25 mouse cellular contexts compared by ENCODE assay signal in genomic region chr16:30778078-30778477, GRCm38 (mm10).
"Had no signal": no experiment of that assay in that cellular context is flagged by ENCODE, and none has a peak within 500 bp of the region (broad histone marks: within the 10 kb centered on the region; RNA-seq: fewer than 3 reads in every experiment).

No protein-coding gene starts in this region.

- H3K4me3 ChIP-seq: heart, adult 2 months; heart, embryonic 12.5 days; hindbrain, embryonic 10.5 days; hindbrain, embryonic 12.5 days; kidney, embryonic 15.5 days; limb, embryonic 13.5 days; limb, embryonic 15.5 days; liver, embryonic 13.5 days; liver, embryonic 15.5 days had no signal

- H3K9me3 ChIP-seq: heart, embryonic 12.5 days; hindbrain, embryonic 10.5 days; hindbrain, embryonic 12.5 days; kidney, embryonic 15.5 days; limb, embryonic 13.5 days; limb, embryonic 15.5 days; liver, embryonic 13.5 days; liver, embryonic 15.5 days had no signal

- ATAC-seq: hindbrain, embryonic 16.5 days; intestine, embryonic 16.5 days; liver, postnatal 0 days had no signal

- H3K27me3 ChIP-seq: heart, embryonic 12.5 days; hindbrain, embryonic 12.5 days; kidney, embryonic 15.5 days; limb, embryonic 15.5 days; liver, embryonic 13.5 days; liver, embryonic 15.5 days had no signal

- H3K27ac ChIP-seq: heart, adult 2 months; hindbrain, embryonic 10.5 days; hindbrain, embryonic 12.5 days; hindbrain, embryonic 14.5 days; kidney, embryonic 15.5 days; kidney, postnatal 0 days; limb, embryonic 13.5 days; limb, embryonic 15.5 days; liver, embryonic 13.5 days; liver, embryonic 15.5 days had no signal

- H3K4me2 ChIP-seq: heart, embryonic 12.5 days; hindbrain, embryonic 12.5 days; hindbrain, embryonic 14.5 days; kidney, embryonic 15.5 days; limb, embryonic 13.5 days; limb, embryonic 15.5 days; liver, embryonic 13.5 days; liver, embryonic 15.5 days had no signal

- H3K9ac ChIP-seq: heart, embryonic 12.5 days; hindbrain, embryonic 12.5 days; hindbrain, embryonic 14.5 days; kidney, embryonic 15.5 days; limb, embryonic 13.5 days; limb, embryonic 15.5 days; liver, embryonic 13.5 days; liver, embryonic 15.5 days; liver, postnatal 0 days had no signal

- H3K36me3 ChIP-seq: heart, embryonic 12.5 days; hindbrain, embryonic 10.5 days; hindbrain, embryonic 12.5 days; kidney, embryonic 15.5 days; limb, embryonic 13.5 days; limb, embryonic 15.5 days; liver, embryonic 13.5 days; liver, embryonic 15.5 days had no signal

- DNase-seq: gastrocnemius, postnatal 14 days; heart, postnatal 10 days; heart, postnatal 4 days; kidney, adult 11 months; kidney, adult 2 months; kidney, adult 9 months; kidney, postnatal 14 days; kidney, postnatal 36 days; layer of hippocampus, adult 9-11 months; layer of hippocampus, postnatal 36 days; left cerebral cortex, postnatal 4 days; liver, embryonic 13.5 days; liver, postnatal 0 days had no signal
